Mouse (Mus musculus): ENCODE measurements around the gene Tgif2. TPM values are rescaled to one million over a fixed set of nuclear protein-coding genes. Genes with fewer than 3 reads are reported as not detected.

Gene Tgif2
- polyA plus RNA-seq, 2 experiments, result 57.2 to 64.9 TPM

- peak overlapping the region; percentile 93 for H3K27ac ChIP-seq (replicated peaks; ENCODE audit: low read depth, low read length)
- ATAC-seq (ENCODE audit: low FRiP score, low read depth) (no peak), DNase-seq (ENCODE audit: low spot score) (no peak)
- H3K4me1 ChIP-seq (ENCODE audit: control insufficient read depth, insufficient read depth, low read length), result peaks cover 41% of the 10 kb centered on the region
- H3K27me3 ChIP-seq (ENCODE audit: control insufficient read depth, insufficient read depth, low read length), result no peaks in the 10 kb centered on the region
- H3K4me2 ChIP-seq (replicated peaks; ENCODE audit: low read depth, low read length, severe bottlenecking), result peak overlapping the region; percentile 82
- H3K9me3 ChIP-seq (ENCODE audit: control insufficient read depth, low read length), result no peaks in the 10 kb centered on the region
- H3K36me3 ChIP-seq (ENCODE audit: control insufficient read depth, insufficient read depth, low read length), result peaks cover 34% of the 10 kb centered on the region
- H3K9ac ChIP-seq (ENCODE audit: low read depth, low read length, severe bottlenecking), result peak overlapping the region; percentile 93
- TF ChIP-seq POLR2A (IDR thresholded peaks at IDR 0.05; ENCODE audit: borderline replicate concordance, extremely low read depth, insufficient read depth, insufficient read length), result no peak
- WGBS, result 13% methylated on average over 11 of the region's 11 CpGs
- H3K4me3 ChIP-seq (replicated peaks; ENCODE audit: low read length), result peak overlapping the region; percentile 83
Observed at GRCm38 (mm10) chr2:156842711-156843110, 2.9 kb downstream of the Tgif2 start.

- Histone ChIP-seq H3K9me3 (ENCODE audit: control insufficient read depth, low read length) (no peaks in the 10 kb centered on the region), H3K36me3 (ENCODE audit: control insufficient read depth, insufficient read depth, low read length) (peaks cover 40% of the 10 kb centered on the region), H3K4me1 (ENCODE audit: control insufficient read depth, insufficient read depth, low read length) (peaks cover 41% of the 10 kb centered on the region), H3K4me3 (replicated peaks; ENCODE audit: low read length) (no peak overlapping the region), H3K27me3 (ENCODE audit: control insufficient read depth, insufficient read depth, low read length) (no peaks in the 10 kb centered on the region), H3K27ac (replicated peaks; ENCODE audit: low read depth, low read length) (no peak overlapping the region), H3K9ac (ENCODE audit: low read depth, low read length, severe bottlenecking) (no peak overlapping the region), H3K4me2 (replicated peaks; ENCODE audit: low read depth, low read length, severe bottlenecking) (peak overlapping the region; percentile 82)
- DNase-seq (ENCODE audit: low spot score) (no peak), ATAC-seq (ENCODE audit: low FRiP score, low read depth) (no peak)
- TF ChIP-seq POLR2A (IDR thresholded peaks at IDR 0.05; ENCODE audit: borderline replicate concordance, extremely low read depth, insufficient read depth, insufficient read length), result no peak
- 38% methylated on average over 10 of the region's 10 CpGs for WGBS
Observed at GRCm38 (mm10) chr2:156843331-156843730, 3.5 kb downstream of the Tgif2 start.

GRCm38 (mm10) chr2:156844715-156845114 lies 4.9 kb downstream of the Tgif2 start:
- Histone ChIP-seq H3K36me3 (ENCODE audit: control insufficient read depth, insufficient read depth, low read length) (peaks cover 50% of the 10 kb centered on the region), H3K4me1 (ENCODE audit: control insufficient read depth, insufficient read depth, low read length) (peaks cover 41% of the 10 kb centered on the region), H3K27ac (replicated peaks; ENCODE audit: low read depth, low read length) (peak overlapping the region; percentile 66), H3K4me3 (replicated peaks; ENCODE audit: low read length) (no peak overlapping the region), H3K9ac (ENCODE audit: low read depth, low read length, severe bottlenecking) (peak overlapping the region; percentile 12; the same call in 1 of the 2 replicates), H3K4me2 (replicated peaks; ENCODE audit: low read depth, low read length, severe bottlenecking) (0 out of 2 replicates have a peak overlapping the region, but pooled peaks have one; percentile 8), H3K27me3 (ENCODE audit: control insufficient read depth, insufficient read depth, low read length) (no peaks in the 10 kb centered on the region), H3K9me3 (ENCODE audit: control insufficient read depth, low read length) (no peaks in the 10 kb centered on the region)
- DNase-seq (ENCODE audit: low spot score), result no peak
- 41% methylated on average over 10 of the region's 10 CpGs for WGBS
- TF ChIP-seq POLR2A (IDR thresholded peaks at IDR 0.05; ENCODE audit: borderline replicate concordance, extremely low read depth, insufficient read depth, insufficient read length), result no peak
- no peak for ATAC-seq (ENCODE audit: low FRiP score, low read depth)

GRCm38 (mm10) chr2:156847653-156848052 lies 7.8 kb downstream of the Tgif2 start:
- ATAC-seq (ENCODE audit: low FRiP score, low read depth), result no peak
- peaks cover 30% of the 10 kb centered on the region for H3K4me1 ChIP-seq (ENCODE audit: control insufficient read depth, insufficient read depth, low read length)
- peaks cover 77% of the 10 kb centered on the region for H3K36me3 ChIP-seq (ENCODE audit: control insufficient read depth, insufficient read depth, low read length)
- no peak for TF ChIP-seq POLR2A (IDR thresholded peaks at IDR 0.05; ENCODE audit: borderline replicate concordance, extremely low read depth, insufficient read depth, insufficient read length)
- H3K4me2 ChIP-seq (replicated peaks; ENCODE audit: low read depth, low read length, severe bottlenecking), result no peak overlapping the region
- H3K9ac ChIP-seq (ENCODE audit: low read depth, low read length, severe bottlenecking), result no peak overlapping the region
- 46% methylated on average over 6 of the region's 6 CpGs for WGBS
- H3K27ac ChIP-seq (replicated peaks; ENCODE audit: low read depth, low read length), result no peak overlapping the region
- no peak overlapping the region for H3K4me3 ChIP-seq (replicated peaks; ENCODE audit: low read length)
- H3K9me3 ChIP-seq (ENCODE audit: control insufficient read depth, low read length), result no peaks in the 10 kb centered on the region
- H3K27me3 ChIP-seq (ENCODE audit: control insufficient read depth, insufficient read depth, low read length), result no peaks in the 10 kb centered on the region
- DNase-seq (ENCODE audit: low spot score), result no peak

- Histone ChIP-seq H3K27me3 (ENCODE audit: control insufficient read depth, insufficient read depth, low read length) (no peaks in the 10 kb centered on the region), H3K4me3 (replicated peaks; ENCODE audit: low read length) (no peak overlapping the region), H3K27ac (replicated peaks; ENCODE audit: low read depth, low read length) (no peak overlapping the region), H3K4me1 (ENCODE audit: control insufficient read depth, insufficient read depth, low read length) (peaks cover 20% of the 10 kb centered on the region), H3K4me2 (replicated peaks; ENCODE audit: low read depth, low read length, severe bottlenecking) (no peak overlapping the region), H3K36me3 (ENCODE audit: control insufficient read depth, insufficient read depth, low read length) (peaks cover 77% of the 10 kb centered on the region), H3K9ac (ENCODE audit: low read depth, low read length, severe bottlenecking) (no peak overlapping the region), H3K9me3 (ENCODE audit: control insufficient read depth, low read length) (no peaks in the 10 kb centered on the region)
- no peak for ATAC-seq (ENCODE audit: low FRiP score, low read depth)
- no peak for DNase-seq (ENCODE audit: low spot score)
- TF ChIP-seq POLR2A (IDR thresholded peaks at IDR 0.05; ENCODE audit: borderline replicate concordance, extremely low read depth, insufficient read depth, insufficient read length), result no peak
- 73% methylated on average over 6 of the region's 6 CpGs for WGBS
Observed at GRCm38 (mm10) chr2:156848526-156849182, 8.8 kb downstream of the Tgif2 start.
